Mouse (Mus musculus): ENCODE measurements around the gene Wdr24.

DNA sequence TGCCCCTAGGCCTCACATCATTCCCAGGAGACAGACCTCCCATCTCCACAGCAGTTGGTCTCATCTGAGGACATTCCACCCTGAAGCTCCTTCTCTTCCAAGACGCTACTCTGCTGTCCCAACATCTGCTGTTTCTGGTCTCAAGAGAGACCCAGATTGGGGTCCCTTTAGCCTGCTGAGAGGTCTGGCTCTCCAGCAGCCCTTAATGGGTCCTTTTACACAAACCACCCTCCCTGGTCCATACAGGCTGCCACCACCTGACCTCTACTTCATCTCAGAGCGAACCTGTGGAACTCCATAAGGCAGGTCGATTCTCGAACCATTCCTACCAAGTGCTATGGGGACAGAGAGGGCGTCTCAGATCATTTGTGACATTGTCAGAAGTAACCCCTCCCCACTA, 15.4 kb upstream of the Wdr24 start:
- TF ChIP-seq POLR2A (IDR thresholded peaks at IDR 0.05; ENCODE audit: insufficient read length, low read depth) (no peak), E2F4 (IDR thresholded peaks at IDR 0.05; ENCODE audit: insufficient read depth) (no peak), POLR2AphosphoS2 (IDR thresholded peaks at IDR 0.05; ENCODE audit: insufficient read length, low read depth) (no peak), TCF12 (IDR thresholded peaks at IDR 0.05; ENCODE audit: insufficient read depth, poor library complexity, severe bottlenecking) (no peak), USF1 (IDR thresholded peaks at IDR 0.05; ENCODE audit: low read depth) (no peak), SRF (IDR thresholded peaks at IDR 0.05; ENCODE audit: control insufficient read depth, insufficient read length, low read depth) (no peak), MYOG (IDR thresholded peaks at IDR 0.05; ENCODE audit: control insufficient read depth in 1 of 3, insufficient read depth in 1 of 3, insufficient read length in 2 of 3, low read depth in 2 of 3) (no peak), TCF3 (IDR thresholded peaks at IDR 0.05; ENCODE audit: insufficient read length, low read depth) (no peak), MYOD1 (IDR thresholded peaks at IDR 0.05; ENCODE audit: control insufficient read depth in 1 of 3, insufficient read length in 2 of 3, low read depth in 2 of 3) (no peak), MAX (IDR thresholded peaks at IDR 0.05; ENCODE audit: low read depth) (no peak), REST (IDR thresholded peaks at IDR 0.05; ENCODE audit: insufficient read depth, insufficient read length) (no peak), CEBPB (IDR thresholded peaks at IDR 0.05; ENCODE audit: insufficient read depth, poor library complexity, severe bottlenecking) (no peak)
